Mouse (Mus musculus) liver, postnatal 0 days (tissue): ENCODE data around the gene Ano1. TPM values are rescaled to one million over a fixed set of nuclear protein-coding genes. Genes with fewer than 3 reads are reported as not detected.

Experiments used
- ATAC-seq: fragments of 200-750 bp; cut with Nextera tagmentation; 2 replicates; pipeline ENCODE4 v1.8.0; 2017; ENCODE audit warnings: mild to moderate bottlenecking, moderate library complexity
- DNase-seq: peaks from one replicate; pipeline ENCODE4 v3.0.0-alpha.2; 2016
- H3K27ac ChIP-seq: fragments of 300-500 bp; sonication (generic); 2 replicates; pipeline ENCODE4 v1.5.1; 2014; ENCODE audit warnings: antibody characterized with exemption, moderate library complexity, mild to moderate bottlenecking, low read depth
- H3K27me3 ChIP-seq: fragments of 300-500 bp; sonication (generic); 2 replicates; pipeline ENCODE4 v1.6.1; 2014; ENCODE audit warnings: low read length, control low read depth, mixed read lengths; ENCODE audit not compliant: insufficient read depth
- H3K36me3 ChIP-seq: fragments of 300-500 bp; sonication (generic); replicated peaks from 2 replicates; pipeline ENCODE4 v1.6.1; 2014; ENCODE audit warnings: mild to moderate bottlenecking, control low read depth, low read length, moderate library complexity, mixed read lengths; ENCODE audit not compliant: insufficient read depth
- H3K4me1 ChIP-seq: fragments of 300-500 bp; sonication (generic); 2 replicates; pipeline ENCODE4 v1.6.1; 2014; ENCODE audit warnings: antibody characterized with exemption, mild to moderate bottlenecking, control low read depth; ENCODE audit not compliant: insufficient read depth
- H3K4me2 ChIP-seq: fragments of 300-500 bp; sonication (generic); 2 replicates; pipeline ENCODE4 v1.6.1; 2014; ENCODE audit warnings: low read depth, mild to moderate bottlenecking, low read length, moderate library complexity, mixed read lengths
- H3K4me3 ChIP-seq: fragments of 300-500 bp; sonication (generic); 2 replicates; pipeline ENCODE4 v1.5.1; 2014; ENCODE audit warnings: low read depth, low read length
- H3K9ac ChIP-seq: fragments of 300-500 bp; sonication (generic); replicated peaks from 2 replicates; pipeline ENCODE4 v1.6.1; 2014; ENCODE audit warnings: mild to moderate bottlenecking, moderate library complexity
- H3K9me3 ChIP-seq: fragments of 300-500 bp; sonication (generic); 2 replicates; pipeline ENCODE4 v1.6.1; 2016; ENCODE audit warnings: mild to moderate bottlenecking, control low read depth, low read length, mixed read lengths
- CTCF ChIP-seq: sonication (generic); IDR thresholded peaks from 2 replicates; pipeline ENCODE4 v1.5.1; 2016; ENCODE audit warnings: antibody characterized with exemption, low read depth
- EP300 ChIP-seq: IDR thresholded peaks from 2 replicates; pipeline ENCODE4 v1.6.1; 2016; ENCODE audit warnings: antibody characterized with exemption, low read depth, mild to moderate bottlenecking
- WGBS: fragments of 180-500 bp; shearing (Covaris S2); extraction: QIAGEN DNeasy Blood & Tissue Kit; methylation state at CpG from one replicate; pipeline ENCODE4 v1.1.7; 2014; ENCODE audit not compliant: insufficient replicate concordance; 5-methylcytosine and 5-hydroxymethylcytosine counted together
- polyA plus RNA-seq: library from polyadenylated mRNA; unstranded; fragments of >200 nt; fragmentation: Nextera tagmentation; extraction: Ambion mirVana; gene quantifications from 2 replicates; pipeline ENCODE4 v1.2.1, GENCODE M21; 2015

Ano1 gene
- polyA plus RNA-seq, 1 experiment from 2014 or later: 1.1 TPM

DNA sequence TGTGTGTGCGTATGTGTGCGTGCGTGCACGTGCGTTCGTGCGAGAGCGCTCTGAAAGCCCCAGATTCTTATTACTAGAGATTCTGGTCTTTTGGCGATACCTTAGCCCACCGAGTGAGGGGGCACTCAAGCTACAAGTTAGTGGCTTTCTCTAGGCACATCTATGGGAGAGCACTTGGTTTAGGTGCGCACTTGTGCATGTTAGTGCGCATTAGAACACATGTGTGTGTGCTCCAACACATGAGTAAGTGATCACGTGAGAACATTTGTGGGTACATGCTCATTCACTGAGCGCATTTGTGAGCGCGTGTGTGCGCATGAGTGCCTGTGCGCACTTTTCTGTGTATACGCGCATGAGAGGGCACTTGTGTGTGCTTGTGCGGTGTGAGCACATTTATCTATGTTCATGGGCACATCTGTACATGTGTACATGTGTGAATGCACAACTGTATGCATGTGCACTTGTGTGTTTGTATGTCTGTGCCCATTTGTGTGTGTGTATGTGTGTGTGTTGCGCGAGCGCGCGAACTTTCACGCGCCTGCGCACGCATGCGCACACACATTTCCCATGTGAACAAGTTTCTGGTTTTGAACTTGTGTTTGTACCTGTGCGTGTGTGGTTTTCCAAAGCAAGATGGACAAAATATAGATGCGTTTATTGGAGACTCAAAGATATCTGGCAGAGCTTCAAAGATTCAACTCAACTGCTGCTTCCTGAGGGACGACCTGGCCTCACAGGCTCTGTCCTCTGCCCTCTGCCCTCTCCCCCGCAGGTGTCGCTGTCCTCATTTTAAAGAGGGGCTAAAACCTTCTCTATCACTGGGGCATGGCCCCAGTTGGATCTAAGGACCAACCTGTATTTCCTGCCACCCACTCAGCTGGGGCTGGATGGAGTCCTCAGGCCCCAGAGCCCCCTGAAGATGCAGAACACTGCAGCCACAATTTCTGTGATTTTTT lies 38.1 kb upstream of the Ano1 start:
- no peaks in the 10 kb centered on the region for H3K27me3 ChIP-seq
- peaks cover 26% of the 10 kb centered on the region for H3K4me1 ChIP-seq
- H3K9me3 ChIP-seq: no peaks in the 10 kb centered on the region
- WGBS: 48% methylated on average over 36 of the region's 36 CpGs
- H3K36me3 ChIP-seq: no peaks in the 10 kb centered on the region
- peak overlapping the region; percentile 50 for H3K4me2 ChIP-seq
- ATAC-seq (no peak), DNase-seq (no peak)
- no peak for TF ChIP-seq EP300
- peak; percentile 44 for TF ChIP-seq CTCF
- no peak overlapping the region for H3K4me3 ChIP-seq
- H3K27ac ChIP-seq: no peak overlapping the region
- no peak overlapping the region for H3K9ac ChIP-seq

DNA sequence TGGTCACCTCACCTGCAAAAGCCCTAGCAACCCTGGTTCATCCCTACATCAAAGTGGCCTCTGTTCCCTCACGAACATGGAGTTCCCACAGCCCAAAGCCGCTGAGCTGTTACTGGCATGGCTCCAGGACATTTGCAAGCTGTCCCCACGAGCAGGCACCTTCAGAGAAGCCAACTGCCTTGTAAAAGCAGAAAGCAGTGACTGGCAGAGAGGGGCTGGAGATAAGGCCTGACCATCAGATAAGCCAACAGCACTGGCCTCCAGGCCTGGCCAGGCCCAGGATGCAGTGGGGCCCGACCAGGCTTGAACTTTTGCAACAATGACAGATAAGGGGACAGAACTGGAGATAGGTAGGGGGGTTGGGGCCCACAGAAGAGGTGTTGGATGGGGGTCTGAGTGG lies 36.9 kb upstream of the Ano1 start:
- TF ChIP-seq CTCF: no peak
- TF ChIP-seq EP300: peak; percentile 87
- WGBS: 27% methylated on average over 4 of the region's 4 CpGs
- peak; percentile 35 for ATAC-seq
- no peaks in the 10 kb centered on the region for H3K9me3 ChIP-seq
- H3K27me3 ChIP-seq: no peaks in the 10 kb centered on the region
- DNase-seq: peak; percentile 60
- peak overlapping the region; percentile 13; the same call in 1 of the 2 replicates for H3K4me2 ChIP-seq
- H3K36me3 ChIP-seq: no peaks in the 10 kb centered on the region
- no peak overlapping the region for H3K4me3 ChIP-seq
- H3K27ac ChIP-seq: peak overlapping the region; percentile 76
- H3K4me1 ChIP-seq: peaks cover 37% of the 10 kb centered on the region
- 0 out of 2 replicates have a peak overlapping the region, but pooled peaks have one; percentile 16 for H3K9ac ChIP-seq

DNA sequence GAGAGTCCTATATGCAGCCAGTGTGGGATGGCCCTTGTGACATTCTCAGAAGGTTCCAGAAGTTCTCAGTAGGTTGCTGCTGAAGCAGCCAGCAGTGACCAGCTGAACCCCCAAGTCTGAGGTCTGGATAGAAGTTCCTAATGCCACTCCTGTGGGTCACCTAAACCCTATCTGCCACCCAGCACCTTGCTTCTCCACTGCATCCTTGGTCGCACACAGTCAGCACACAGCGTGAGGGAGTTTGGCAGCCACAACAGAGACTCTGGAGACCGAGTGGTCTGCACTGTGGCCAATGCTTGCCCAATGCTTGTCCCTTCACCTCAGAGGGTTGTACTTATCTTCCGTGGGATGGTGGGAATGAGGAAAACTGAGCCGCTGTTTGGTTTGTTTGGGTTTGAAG lies 35.7 kb upstream of the Ano1 start:
- Histone ChIP-seq H3K4me3 (no peak overlapping the region), H3K9ac (no peak overlapping the region; the same call in 1 of the 2 replicates), H3K4me2 (peak overlapping the region; percentile 38; the same call in 1 of the 2 replicates), H3K27ac (peak overlapping the region; percentile 76), H3K9me3 (no peaks in the 10 kb centered on the region), H3K4me1 (peaks cover 46% of the 10 kb centered on the region), H3K27me3 (no peaks in the 10 kb centered on the region), H3K36me3 (no peaks in the 10 kb centered on the region)
- ATAC-seq: no peak
- 57% methylated on average over 5 of the region's 5 CpGs for WGBS
- TF ChIP-seq CTCF: no peak
- no peak for TF ChIP-seq EP300
- no peak for DNase-seq

DNA sequence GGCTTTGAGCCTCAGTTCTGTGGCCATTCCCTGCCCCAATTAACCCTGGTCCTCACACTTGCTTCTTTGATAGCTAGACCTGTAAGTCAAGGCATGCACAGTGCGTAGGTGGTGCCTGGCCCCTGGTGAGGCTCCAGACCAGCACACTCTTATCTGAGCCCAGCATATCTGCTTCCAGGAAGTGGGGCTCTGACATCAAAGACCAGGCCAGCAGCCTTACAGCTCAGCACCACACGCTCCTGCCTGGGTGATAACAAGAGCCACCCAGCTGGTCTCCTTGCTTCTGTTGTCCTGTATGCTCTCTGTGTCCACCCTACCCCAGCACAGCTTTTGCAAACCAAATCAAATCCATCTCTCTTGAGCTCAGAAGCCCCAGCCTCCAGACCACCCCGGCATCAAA lies 34.8 kb upstream of the Ano1 start:
- TF ChIP-seq EP300: peak; percentile 93
- TF ChIP-seq CTCF: no peak
- ATAC-seq: peak; percentile 95
- no peaks in the 10 kb centered on the region for H3K27me3 ChIP-seq
- H3K27ac ChIP-seq: peak overlapping the region; percentile 88
- peak overlapping the region; percentile 5; the same call in 1 of the 2 replicates for H3K4me3 ChIP-seq
- H3K36me3 ChIP-seq: no peaks in the 10 kb centered on the region
- 24% methylated on average over 3 of the region's 3 CpGs for WGBS
- peaks cover 51% of the 10 kb centered on the region for H3K4me1 ChIP-seq
- H3K4me2 ChIP-seq: peak overlapping the region; percentile 53
- H3K9ac ChIP-seq: peak overlapping the region; percentile 31; the same call in 1 of the 2 replicates
- no peaks in the 10 kb centered on the region for H3K9me3 ChIP-seq
- DNase-seq: peak; percentile 66

- Histone ChIP-seq H3K9ac (peak overlapping the region; percentile 26; the same call in 1 of the 2 replicates), H3K27me3 (no peaks in the 10 kb centered on the region), H3K4me3 (no peak overlapping the region), H3K36me3 (no peaks in the 10 kb centered on the region), H3K4me2 (no peak overlapping the region), H3K4me1 (peaks cover 50% of the 10 kb centered on the region), H3K9me3 (no peaks in the 10 kb centered on the region), H3K27ac (no peak overlapping the region)
- ATAC-seq (no peak), DNase-seq (no peak)
- 50% methylated on average over 4 of the region's 4 CpGs for WGBS
- no peak for TF ChIP-seq CTCF
- no peak for TF ChIP-seq EP300
These were observed 32.4 kb upstream of the Ano1 start for GRCm38 (mm10) chr7:144784176-144784575.

DNA sequence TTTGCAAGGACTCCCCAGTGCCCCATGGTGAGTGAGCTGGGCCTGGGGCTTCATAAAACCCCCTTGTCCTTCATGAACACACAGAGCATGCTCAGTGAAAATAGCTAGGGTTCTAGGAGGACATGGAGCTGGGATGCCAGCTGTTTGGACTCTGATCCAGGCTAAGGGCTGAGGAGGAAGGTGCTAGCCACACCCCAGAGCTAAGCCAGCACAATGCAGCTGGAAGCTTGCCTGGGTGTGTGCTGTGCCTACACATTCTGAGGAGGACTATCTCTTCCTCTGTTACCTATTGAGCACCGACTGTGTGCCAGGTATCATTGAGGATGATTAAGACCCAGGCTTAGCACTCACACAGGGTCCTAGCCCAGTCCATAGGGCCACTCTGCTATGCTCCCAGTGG lies 30.6 kb upstream of the Ano1 start:
- Histone ChIP-seq H3K4me3 (no peak overlapping the region), H3K9ac (no peak overlapping the region), H3K27me3 (no peaks in the 10 kb centered on the region), H3K36me3 (no peaks in the 10 kb centered on the region), H3K4me1 (peaks cover 34% of the 10 kb centered on the region), H3K27ac (no peak overlapping the region), H3K4me2 (no peak overlapping the region), H3K9me3 (no peaks in the 10 kb centered on the region)
- 39% methylated on average over 1 of the region's 1 CpGs for WGBS
- TF ChIP-seq CTCF (no peak), EP300 (no peak)
- ATAC-seq (no peak), DNase-seq (no peak)
